Mouse (Mus musculus): ENCODE measurements at regions not wholly inside any gene's neighbourhood (a gene's known extent, or its start where the extent isn't known, plus 50 kb on each side); places are given as distances from the start of the nearest gene placed in this dataset.

DNA sequence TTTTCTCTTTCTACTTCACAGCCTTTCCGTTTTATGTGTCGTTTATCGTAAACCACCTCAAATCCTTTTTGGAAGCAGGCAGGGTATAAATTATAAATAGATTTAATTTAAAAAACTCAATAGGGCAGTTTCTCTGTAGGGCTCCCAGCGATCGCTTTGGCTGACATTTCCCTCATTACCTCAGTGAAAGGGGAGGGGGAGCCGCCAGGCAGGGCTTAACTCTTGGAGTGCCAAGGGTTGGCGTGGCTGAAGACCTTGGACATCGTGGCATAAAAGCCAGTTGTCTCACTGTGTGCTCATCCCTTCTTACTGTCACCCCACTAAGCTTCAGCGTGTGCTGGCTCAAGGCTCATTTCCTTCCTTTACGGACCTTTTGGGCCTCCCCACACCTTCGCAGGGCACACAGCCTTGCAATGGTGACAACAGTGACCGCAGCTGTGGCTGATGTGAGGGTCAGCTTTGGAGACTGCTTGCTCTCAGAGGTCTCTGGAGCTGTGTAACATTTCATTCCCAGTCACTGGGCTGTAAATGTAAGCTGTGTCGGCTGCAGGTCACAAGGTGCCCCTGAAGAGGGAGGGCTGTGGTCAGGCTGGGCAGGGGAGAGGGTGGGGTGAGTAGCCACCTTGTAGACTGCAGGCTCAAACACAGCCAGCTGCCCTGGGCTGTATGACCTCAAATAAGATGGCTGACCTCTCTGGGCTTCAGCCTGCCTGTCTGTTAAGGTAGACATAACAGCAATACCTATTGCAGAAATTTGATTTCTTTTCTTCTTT, 81.6 kb upstream of the Stx16 start:
- in situ Hi-C loops (cut with MboI, MseI): no loop called here

DNA sequence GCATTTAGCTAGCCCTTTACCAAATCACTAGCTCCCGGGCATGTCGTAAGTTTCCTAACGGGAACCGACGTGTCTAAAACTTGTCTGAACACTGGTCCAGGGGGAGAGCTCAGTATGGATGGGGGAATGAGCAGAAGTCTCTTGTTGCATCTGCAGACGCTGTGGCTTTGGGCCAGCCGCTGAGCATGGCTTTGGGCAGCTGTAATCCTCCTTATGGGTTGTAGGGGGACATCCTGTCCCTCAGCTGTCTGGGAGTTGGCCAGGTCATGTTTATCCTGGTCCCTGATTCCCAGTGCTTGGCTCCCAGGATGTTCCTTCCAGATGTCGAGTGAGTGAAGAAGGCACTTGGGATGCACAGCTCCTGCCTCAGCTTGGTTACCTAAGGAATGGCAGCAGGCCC, 71.4 kb upstream of the Stx16 start:
- in situ Hi-C loops (cut with MboI, MseI): no loop called here

DNA sequence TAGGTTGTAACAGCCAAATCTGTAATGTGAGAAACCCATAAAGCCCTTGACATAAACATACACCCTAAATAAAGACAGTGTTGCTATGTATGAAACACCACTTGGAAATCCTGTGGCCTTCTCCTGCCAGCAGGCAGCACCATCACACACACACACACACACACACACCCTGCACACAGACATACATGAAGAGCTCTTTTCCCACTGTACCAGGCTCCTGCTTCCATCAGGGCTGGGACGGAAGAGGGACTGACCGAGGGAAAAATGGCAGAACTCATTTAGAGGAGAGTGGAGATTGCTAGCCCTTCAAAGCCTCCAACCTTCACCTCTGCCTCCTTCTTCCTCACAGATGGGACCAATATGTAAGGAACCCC, 68.1 kb upstream of the Stx16 start:
- in situ Hi-C loops (cut with MboI, MseI): no loop called here

DNA sequence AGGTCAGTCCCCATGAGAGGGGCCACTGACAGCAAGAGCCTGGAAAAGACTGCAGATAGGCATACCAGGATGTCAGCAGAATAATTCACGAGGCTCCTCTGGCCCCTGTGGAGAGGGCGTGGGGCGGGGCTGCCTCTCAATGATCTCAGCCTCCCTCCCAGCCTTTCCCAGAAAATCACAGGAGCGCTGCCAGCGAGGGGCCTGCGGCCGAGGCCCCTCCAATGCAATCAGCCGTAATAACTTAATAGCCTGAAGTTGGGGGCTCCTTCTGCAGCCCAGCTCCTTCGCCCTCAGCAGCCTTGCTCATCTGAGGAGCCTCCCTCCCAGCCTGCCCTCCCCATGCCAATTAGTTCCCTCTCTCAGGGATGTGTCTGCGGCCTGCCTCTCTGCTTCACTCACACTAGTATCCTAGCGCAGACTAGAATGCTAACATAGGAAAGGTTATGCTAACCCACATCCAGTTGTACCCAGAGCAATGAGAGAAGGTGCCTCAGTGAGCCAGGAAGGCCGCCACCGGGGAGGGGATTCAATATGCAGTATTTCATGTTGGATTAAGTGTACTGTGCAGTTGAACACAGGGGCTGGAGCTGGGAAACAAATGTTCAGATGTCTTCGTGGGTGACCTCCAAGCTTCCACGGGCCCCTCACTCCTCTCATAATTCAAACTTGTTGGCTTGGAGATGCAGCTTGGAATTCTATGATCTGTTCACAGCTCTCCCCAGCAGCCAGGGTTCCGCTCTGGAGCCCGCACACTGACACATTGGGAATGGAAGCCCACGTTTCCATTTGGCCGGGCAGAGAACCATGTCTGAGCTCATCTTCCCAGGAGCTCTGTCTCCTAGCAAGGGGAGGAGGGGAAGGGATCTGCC, 67.5 kb upstream of the Stx16 start:
- in situ Hi-C loops (cut with MboI, MseI): no loop called here

DNA sequence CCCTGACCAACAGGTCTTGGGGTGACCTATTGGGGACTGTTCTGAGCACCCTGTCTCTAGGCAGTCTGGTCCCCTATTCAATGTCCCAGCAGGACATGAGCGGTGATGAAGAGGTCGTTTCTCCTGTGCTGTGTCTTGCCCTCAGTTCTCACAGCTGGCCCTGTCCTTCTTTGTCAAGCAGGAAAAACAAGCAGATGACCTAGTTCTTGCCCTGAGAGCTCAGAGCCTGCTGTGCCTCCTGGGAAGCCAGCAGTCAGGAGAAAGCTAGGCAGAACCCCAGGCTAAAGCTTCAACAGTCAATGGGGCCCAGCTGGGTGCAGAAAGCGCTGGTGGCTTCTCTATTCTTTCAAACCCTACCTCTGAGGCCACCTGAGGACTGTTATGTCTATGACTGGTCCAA, 66.1 kb upstream of the Stx16 start:
- in situ Hi-C loops (cut with MboI, MseI): loop anchor here in 1 of 2 experiments (10.0 kb wide), 1 partner anchor 885 kb away; no protein-coding TSS in a partner anchor

DNA sequence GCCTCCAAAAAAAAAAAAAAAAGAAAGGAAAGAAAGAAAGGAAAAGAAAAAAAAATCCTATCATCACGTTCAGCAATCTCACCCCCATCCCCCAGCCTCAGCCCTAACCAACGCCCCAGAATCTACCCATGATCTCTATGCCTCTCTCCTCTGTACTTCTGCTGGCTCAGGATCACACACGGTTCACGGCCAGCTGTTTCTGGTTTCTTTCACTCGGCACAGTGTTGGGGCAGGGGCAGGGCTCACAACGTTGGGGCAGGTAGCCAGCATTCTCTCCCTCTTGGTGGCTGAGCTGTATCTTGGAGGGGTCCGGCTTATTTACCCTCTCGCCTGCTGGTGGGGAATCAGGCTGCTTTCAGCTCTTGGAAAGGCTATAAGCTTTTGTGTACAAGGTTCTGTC, 64.7 kb upstream of the Stx16 start:
- in situ Hi-C loops (cut with MboI, MseI): loop anchor here in 1 of 2 experiments (10.0 kb wide), 1 partner anchor 883 kb away; no protein-coding TSS in a partner anchor

DNA sequence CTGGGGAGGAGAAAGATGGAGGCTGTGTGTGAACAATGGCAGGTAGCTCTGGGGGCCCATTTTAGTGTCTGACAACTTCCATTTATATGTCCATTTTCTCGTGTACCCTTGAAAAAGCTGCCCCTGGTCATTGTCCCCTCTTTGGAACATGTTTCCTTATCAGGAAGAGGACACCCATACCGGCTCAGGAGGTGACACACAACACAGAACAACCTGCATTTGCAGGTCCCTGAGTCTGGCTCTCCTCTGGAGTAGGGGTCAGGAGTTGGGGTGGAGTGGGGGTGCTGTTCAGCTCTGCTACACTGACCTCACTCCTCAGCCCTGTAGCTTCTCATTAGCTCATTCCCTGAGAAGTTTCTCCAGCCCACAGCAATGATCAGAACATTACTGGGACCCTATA, 61.7 kb upstream of the Stx16 start:
- in situ Hi-C loops (cut with MboI, MseI): loop anchor here in 1 of 2 experiments (10.0 kb wide), 1 partner anchor 880 kb away; no protein-coding TSS in a partner anchor

DNA sequence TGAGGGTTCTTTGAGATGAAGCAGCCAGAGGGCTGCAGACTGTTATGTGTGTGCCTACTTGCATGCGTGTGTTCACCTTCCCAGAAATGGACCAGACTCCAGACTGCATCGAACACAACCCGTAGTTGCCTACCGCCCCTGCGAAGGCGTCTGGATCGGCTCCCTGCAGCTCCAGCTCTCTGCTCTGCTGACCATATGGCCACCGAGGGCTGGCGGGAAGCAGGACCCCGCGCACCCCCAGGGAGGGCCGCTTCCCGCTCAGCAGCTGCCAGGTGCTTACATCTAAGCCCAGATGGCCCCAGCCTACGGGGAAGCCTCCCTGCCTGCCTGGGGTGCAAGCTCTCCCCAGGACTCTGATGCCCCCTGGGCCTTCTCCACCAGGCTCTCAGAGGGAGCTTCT, 60.8 kb upstream of the Stx16 start:
- in situ Hi-C loops (cut with MboI, MseI): loop anchor here in 1 of 2 experiments (10.0 kb wide), 1 partner anchor 880 kb away; no protein-coding TSS in a partner anchor

DNA sequence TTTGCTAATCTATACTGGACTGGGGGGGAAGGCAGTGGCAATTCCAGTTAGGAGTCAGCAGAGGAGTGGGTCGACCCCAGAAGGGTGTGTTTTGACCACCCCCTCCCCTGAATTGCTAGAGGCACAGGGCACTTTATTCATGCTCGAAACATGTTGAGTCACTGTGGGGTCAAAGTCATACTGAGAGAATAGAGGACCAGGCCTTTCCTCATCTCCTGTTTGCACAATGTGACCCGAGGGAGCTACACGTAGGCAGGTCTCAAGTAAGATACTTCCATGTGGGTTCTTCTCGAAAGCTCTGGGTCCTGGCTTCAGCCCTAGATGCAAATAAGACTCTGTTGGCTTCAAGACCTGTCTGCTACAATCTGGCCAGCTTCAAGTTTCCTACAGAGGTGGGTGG, 60.0 kb upstream of the Stx16 start:
- in situ Hi-C loops (cut with MboI, MseI): loop anchor here in 1 of 2 experiments (10.0 kb wide), 1 partner anchor 879 kb away; no protein-coding TSS in a partner anchor

DNA sequence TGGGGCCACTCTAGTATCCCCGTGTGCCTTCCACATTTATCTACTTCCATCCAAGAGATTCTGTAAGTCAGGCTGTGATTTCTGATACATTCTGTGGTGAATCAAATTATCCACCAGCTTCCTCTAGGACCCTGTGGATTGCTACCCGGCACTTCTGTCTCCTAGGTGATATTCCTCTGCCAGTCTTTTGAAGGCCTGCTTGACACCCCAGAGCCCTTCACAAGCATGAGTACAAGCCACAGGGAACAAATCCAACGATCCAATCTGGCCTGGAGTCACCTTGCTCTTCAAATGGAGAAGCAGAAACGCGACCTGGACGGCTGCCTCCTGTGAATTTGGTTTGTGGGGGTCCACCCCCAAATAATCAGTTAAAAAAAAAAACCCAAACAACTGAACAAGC, 59.1 kb upstream of the Stx16 start:
- in situ Hi-C loops (cut with MboI, MseI): loop anchor here in 1 of 2 experiments (10.0 kb wide), 1 partner anchor 878 kb away; no protein-coding TSS in a partner anchor

DNA sequence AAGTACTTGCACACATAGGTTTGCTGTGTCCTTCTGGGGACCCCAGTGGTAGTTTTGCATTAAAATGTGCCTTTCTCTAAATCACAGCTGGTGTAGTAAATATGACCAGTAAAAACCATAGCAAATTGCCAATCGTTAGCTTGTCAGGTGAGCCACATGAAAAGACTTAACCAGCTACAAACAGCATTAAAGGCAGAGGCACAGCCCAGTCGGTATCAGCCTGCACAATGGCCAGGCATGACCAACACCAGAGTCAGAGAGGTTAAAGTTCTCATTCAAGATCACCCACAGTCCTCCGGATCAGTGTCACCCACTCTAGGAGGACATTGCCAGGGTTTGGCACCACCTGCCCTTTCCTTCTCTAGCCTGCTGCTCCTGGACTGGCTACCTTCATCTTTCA, 58.5 kb upstream of the Stx16 start:
- in situ Hi-C loops (cut with MboI, MseI): loop anchor here in 1 of 2 experiments (10.0 kb wide), 1 partner anchor 877 kb away; no protein-coding TSS in a partner anchor

DNA sequence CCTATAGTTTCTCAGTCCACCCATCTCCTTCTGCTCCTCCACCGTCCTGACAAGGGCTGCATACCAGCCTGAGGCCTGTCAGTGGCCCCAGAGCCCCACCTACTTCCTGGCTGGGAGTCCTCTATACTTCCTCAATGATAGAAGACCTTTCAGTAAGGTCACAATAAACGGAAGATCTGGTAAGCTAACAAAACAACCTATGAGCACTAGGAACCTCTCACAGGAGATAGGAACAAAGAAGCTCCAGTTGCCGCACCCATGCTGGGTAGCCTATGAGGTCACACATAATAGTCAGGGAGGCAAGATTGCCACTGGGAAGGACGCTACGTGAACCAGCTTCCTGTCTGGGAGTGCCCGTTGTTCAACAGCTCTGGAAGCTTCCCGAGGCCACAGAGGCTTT, 58.1 kb upstream of the Stx16 start:
- in situ Hi-C loops (cut with MboI, MseI): loop anchor here in 1 of 2 experiments (10.0 kb wide), 1 partner anchor 877 kb away; no protein-coding TSS in a partner anchor

DNA sequence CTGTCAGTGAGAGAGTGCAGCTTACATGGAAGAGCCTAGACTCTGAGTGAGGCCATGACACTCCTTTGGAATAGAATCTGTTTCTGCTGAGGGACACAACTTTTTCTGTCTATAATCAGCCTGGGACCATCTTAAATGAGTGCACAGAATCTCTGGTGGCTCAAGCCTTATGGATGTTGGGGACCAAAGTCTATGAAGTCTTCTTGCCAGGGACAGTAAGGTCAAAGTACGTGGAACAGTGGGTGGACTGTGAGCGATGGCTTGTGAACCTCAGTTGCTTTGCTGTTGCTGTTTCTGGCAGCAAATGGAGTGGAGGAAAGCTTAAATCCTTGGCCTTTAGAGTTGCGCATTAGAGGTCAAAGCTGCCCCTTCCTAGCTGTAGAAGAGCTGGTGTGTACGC, 57.1 kb upstream of the Stx16 start:
- in situ Hi-C loops (cut with MboI, MseI): loop anchor here in 1 of 2 experiments (10.0 kb wide), 1 partner anchor 876 kb away; no protein-coding TSS in a partner anchor

DNA sequence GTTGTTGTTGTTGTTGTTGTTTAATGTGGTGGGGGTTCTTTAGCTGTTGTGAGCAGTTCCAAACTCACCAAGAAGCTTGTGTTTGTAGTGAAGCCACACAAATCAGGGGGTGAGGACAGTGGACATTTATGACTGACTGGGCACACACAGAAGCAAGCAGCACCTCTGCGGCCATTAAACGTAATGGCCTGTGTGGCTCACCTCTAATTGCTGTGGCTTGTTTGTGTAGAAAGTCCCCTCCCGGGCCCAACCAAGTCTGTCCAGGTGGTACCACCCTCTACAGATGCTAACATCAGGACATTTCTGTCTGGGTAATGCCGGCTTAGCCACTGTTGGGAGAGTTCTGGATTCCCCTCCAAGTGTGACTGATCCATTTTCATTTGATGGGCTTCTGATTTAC, 56.1 kb upstream of the Stx16 start:
- in situ Hi-C loops (cut with MboI, MseI): loop anchor here in 1 of 2 experiments (10.0 kb wide), 1 partner anchor 875 kb away; no protein-coding TSS in a partner anchor

DNA sequence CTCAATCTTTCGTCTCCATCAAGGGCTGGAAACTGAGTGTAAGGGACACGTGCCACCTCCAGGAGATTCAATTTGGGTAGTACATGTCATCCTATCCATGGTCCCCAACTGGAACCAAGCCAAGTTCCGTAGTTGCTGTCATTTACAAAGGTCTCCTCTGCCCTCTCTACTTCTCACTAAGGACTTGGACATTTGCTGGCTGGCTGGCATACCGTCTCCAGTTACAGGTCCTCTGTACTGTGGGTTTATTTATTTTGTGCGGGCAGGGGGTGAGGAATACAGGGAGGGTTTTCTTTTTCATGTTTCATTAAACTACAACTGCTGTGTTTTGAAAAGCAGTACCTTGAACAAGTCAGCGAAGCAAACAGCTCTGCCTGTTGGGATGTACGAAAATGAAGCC, 55.7 kb upstream of the Stx16 start:
- in situ Hi-C loops (cut with MboI, MseI): no loop called here

DNA sequence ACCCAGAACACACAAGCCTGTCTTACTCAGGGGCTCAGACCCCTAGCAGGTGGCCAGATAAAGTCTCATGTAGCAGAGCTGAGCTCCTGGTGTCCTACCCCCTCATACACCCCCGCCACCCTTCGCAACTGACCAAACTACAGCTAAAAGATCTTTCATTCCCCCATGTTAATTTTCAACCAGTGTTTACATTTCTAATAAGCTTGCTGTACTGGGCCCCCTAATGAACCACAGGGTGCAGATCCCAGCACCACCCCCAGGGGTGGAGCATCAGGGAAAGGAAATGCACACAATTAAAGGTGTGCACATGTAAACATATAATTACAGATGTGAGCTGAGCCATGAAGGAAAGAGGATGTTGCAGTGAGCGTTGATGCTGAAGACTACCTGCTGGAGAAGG, 54.6 kb upstream of the Stx16 start:
- in situ Hi-C loops (cut with MboI, MseI): no loop called here

DNA sequence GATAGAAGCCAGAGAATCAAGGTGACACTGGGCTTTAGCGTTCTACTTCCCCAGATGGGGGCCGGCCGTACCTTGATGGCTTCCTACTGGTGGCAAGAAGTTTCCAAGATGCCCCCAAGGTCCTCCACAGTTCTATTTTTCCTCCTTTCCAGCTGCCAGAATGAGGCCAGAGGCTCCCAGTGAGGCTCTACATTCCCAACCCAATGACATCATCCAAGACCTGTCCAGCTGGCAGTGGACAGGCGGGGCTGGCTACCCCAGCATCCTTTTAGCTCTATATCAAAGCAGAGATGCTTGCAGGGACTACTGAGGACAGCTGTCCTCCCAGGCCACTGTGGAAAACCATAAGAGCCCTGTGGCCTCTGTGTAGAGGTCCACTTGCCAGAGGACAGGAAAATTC, 53.8 kb upstream of the Stx16 start:
- in situ Hi-C loops (cut with MboI, MseI): no loop called here

DNA sequence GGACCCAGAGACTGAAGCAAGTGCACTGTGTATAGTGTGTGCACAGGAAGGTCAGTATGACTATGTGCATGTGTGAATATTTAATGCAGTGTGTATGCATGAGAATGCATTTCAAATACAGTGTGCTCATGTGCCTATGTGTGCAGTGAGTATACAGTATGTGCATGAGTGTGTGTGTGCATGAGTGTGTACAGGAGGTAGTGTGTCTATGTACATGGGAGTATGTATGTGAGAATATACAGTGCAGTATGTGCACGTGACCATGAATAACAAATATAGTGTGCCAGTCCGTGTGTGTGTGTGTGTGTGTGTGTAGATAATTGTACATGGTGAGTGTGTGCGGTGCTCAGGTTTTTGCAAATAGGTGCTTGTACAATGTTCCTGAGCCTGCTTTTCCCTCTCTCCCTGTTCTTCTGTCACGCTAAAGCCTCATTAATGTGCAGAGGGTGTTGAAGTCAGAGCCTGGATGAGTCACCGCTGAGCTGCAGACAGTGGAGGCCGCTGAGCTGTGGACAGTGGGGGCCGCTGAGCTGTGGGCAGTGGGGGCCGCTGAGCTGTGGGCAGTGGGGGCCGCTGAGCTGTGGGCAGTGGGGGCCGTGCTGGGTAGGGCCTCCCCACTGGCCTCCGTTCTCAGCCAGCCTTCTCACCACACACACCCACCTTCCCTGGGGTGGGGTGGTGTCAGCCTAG, 50.8 kb upstream of the Stx16 start:
- in situ Hi-C loops (cut with MboI, MseI): no loop called here
